Mouse (Mus musculus) 3134 (cell line): Measurements from ENCODE around the gene Gm45213.
A peak's percentile ranks its signal among the peaks of the same experiment; 100 is the strongest.
"Not testable (repeated sequence)": the region's sequence is repeated elsewhere in the genome, so short reads cannot be mapped to it uniquely, and the experiment has no call there.

Experiments
- DNase-seq: peaks from one replicate; pipeline ENCODE4 v3.0.0-alpha.2; 2011; ENCODE audit warnings: low spot score; ENCODE audit not compliant: insufficient read length; ENCODE audit errors: extremely low read depth

Gm45213 gene

GRCm38 (mm10) chr7:66048446-66049230, 5.2 kb downstream of the Gm45213 start:
- DNase-seq: no peak

GRCm38 (mm10) chr7:66053946-66054483, 10.6 kb downstream of the Gm45213 start:
- no peak for DNase-seq

GRCm38 (mm10) chr7:66055356-66055755, 12.0 kb downstream of the Gm45213 start:
- DNase-seq: not testable (repeated sequence)

- no peak for DNase-seq
Observed at GRCm38 (mm10) chr7:66058703-66059102, 15.3 kb downstream of the Gm45213 start, which contains the start of gene Snrpa1. Gene Snrpa1 (plus strand): TSS chr7:66059003.

GRCm38 (mm10) chr7:66060066-66060956, 16.9 kb downstream of the Gm45213 start:
- peak; percentile 81 for DNase-seq

- DNase-seq: no peak
Observed at GRCm38 (mm10) chr7:66061057-66061456, 17.7 kb downstream of the Gm45213 start.

- DNase-seq: no peak
Observed at GRCm38 (mm10) chr7:66076411-66076810, 33.0 kb downstream of the Gm45213 start.

- peak; percentile 98 for DNase-seq
Observed at GRCm38 (mm10) chr7:66079364-66080230, 36.2 kb downstream of the Gm45213 start, which contains the start of gene Selenos. Gene Selenos (plus strand): TSS chr7:66079649.

- DNase-seq: no peak
Observed at GRCm38 (mm10) chr7:66080231-66080613, 36.8 kb downstream of the Gm45213 start.

GRCm38 (mm10) chr7:66083757-66084156, 40.4 kb downstream of the Gm45213 start:
- DNase-seq: no peak

- no peak for DNase-seq
Observed at GRCm38 (mm10) chr7:66084546-66084945, 41.1 kb downstream of the Gm45213 start.

- DNase-seq: no peak
Observed at GRCm38 (mm10) chr7:66087652-66088051, 44.2 kb downstream of the Gm45213 start.

- DNase-seq: no peak
Observed at GRCm38 (mm10) chr7:66088077-66088476, 44.7 kb downstream of the Gm45213 start.

GRCm38 (mm10) chr7:66090676-66091190, 47.3 kb downstream of the Gm45213 start:
- DNase-seq: no peak

GRCm38 (mm10) chr7:66091553-66091952, 48.2 kb downstream of the Gm45213 start:
- no peak for DNase-seq

- DNase-seq: no peak
Observed at GRCm38 (mm10) chr7:66092656-66093055, 49.3 kb downstream of the Gm45213 start.

GRCm38 (mm10) chr7:66094141-66094540, 50.7 kb downstream of the Gm45213 start:
- no peak for DNase-seq

GRCm38 (mm10) chr7:66098803-66099202, 55.4 kb downstream of the Gm45213 start:
- no peak for DNase-seq

- no peak for DNase-seq
Observed at GRCm38 (mm10) chr7:66101866-66102265, 58.5 kb downstream of the Gm45213 start.

GRCm38 (mm10) chr7:66104531-66104930, 61.1 kb downstream of the Gm45213 start:
- no peak for DNase-seq
